Mouse (Mus musculus) cerebellum, adult 8-10 months (tissue): ENCODE data around the gene Acbd3.

Experiments used
- DNase-seq: peaks from one replicate; pipeline ENCODE4 v3.0.0; 2022

Gene Acbd3

DNA sequence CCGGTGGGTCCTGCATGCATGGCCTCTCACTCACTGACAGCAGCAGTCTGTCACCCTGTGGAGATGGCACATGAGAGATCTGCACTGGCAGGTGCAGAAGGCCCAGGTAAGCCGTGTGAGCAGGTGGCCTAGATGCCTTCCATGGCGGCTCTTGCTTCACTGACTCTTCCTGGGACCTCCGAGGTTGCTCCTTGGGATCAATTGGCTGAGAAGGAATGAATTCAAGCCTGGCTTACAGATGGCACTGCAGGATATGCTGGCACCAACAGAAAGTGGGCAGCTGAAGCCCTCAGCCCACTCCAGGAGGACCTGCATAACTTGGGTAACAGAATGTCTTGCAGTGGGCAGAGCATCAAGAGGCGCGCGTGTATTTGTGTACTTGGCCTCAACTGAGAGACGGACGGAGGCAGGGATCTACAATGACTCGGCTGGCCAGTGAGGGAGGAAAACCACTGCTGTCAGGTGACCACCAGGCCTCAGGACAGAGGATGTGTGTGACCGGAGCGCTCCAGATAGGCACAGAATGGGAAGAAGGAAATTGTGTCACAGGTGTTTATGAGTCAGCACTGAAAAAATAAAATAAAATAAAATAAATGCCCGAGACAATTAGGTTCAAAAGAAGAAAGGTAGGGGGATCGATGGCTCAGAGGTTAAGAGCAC lies 66.1 kb downstream of the Acbd3 start:
- no peak for DNase-seq

DNA sequence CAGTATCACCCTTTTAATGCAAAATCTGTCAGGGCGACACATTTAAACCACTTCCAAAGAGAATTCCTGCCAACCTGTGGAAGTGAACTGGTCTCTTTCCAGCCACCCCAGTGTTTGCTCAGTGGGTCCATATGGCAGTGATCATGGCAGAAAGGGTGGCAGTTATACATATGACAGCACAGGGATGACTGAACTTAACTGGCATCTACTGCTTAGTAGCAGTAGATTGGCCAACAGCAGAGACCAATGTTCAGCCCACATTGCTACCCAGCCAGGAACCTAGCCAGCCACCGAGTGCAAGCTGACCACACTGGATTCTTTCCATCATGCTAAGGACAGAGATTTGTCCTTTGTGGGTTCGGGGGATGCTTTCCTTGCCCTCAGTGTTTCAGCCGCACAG lies 67.0 kb downstream of the Acbd3 start:
- DNase-seq: peak; percentile 72

DNA sequence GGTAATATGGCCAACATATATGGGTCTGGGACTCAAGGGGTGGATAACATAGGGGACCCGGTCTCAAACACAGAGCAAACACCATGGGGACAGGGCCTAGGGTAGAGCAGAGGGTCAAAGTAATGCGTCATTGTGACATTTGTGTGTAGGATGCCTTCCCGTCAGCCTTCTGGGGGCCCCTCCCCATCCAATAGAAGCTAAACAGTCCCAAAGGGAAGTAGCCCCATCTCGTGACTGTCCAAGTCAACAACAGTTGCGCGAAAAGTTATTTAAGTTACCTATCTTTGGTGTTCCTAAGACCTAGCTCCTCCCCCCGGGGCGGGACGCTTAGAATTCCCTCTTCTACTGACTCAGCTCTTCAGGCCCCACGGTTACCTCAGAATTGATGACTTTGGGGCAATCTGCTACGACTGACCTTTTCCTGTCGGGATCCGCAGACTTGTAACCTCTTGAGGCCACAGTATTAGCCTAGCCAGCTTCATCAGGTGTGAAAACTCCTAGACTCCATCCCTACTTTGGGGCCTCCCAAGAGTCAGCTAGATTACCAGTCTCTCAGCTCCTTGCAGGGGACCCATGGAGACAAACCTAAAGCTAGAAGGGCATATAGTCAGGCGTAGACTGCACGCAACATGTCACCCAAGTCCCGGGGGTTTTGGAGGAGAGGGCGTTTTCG lies 67.7 kb downstream of the Acbd3 start:
- no peak for DNase-seq

DNA sequence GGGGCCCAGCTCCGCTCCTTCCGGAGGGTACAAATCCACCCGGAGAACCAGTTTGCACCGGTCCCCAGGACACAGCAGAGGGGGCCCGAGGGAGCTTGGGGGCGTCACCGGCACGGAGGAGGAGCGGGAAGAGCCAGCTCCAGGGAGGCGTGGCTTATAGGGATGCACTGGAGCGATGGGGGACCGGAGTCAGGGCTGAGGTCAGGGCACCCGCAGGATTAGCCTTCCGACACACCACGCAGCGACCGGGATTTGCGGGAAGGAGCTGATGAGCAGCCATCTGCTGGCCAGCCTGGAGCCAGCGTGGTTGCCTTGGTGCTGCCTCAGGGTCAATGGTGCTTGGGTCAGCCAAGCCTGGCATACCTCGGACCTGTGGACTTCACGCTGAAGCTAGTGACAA lies 68.3 kb downstream of the Acbd3 start:
- peak; percentile 72 for DNase-seq

DNA sequence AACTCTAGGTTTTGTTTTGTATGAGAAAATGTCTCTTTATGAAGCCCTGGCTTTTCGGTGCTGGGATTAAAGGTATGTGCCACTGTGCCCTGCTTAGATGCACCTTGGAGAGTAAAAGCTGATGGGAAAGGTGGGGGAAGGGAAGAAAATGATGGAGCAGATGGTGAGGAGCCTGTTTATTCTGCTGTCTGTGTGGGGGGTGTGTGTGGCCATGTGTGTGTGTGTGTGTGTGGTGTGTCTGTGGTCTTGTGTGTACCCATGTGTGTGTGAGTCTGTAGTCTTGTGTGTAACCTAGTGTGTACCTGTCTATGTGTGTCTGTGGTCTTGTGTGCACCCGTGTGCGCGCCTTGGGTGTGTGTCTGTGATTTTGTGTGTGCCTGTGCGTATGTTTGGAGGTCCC lies 72.8 kb downstream of the Acbd3 start:
- no peak for DNase-seq

DNA sequence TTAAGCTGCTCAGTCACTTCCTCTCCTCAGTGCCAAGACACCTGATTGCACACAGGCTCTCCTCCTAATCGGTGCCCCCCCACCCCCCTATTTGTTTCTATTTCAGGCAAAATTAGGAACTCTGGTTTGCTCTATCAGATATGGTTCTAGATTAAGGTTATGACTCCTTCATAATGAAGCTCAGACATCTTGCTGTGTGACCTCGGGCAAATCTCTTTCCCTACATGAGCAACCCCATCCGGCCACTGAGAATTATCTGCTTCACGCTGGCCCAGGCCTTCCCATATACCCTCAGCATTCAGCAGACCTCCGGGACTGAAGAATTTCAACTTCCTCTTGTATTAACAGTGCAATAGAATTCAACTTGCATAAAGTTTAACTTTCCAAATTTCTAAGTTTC lies 73.4 kb downstream of the Acbd3 start:
- no peak for DNase-seq

DNA sequence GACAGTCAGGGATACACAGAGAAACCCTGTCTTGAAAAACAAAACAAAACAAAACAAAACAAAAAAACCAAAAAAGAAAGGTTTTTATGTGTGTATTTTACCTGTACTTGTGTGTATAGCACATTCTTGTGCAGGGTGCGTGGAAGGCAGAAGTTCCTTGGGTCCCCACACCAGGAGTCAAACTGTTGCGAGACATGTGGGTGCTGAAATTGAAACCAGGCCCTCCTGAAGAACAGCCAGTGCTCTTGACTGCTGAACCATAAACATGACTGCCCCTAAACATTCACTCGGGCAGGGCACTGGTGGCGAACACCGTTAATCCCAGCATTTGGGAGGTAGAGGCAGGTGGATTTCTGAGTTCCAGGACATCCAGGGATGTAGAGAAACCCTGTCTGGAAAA lies 74.2 kb downstream of the Acbd3 start:
- DNase-seq: no peak

DNA sequence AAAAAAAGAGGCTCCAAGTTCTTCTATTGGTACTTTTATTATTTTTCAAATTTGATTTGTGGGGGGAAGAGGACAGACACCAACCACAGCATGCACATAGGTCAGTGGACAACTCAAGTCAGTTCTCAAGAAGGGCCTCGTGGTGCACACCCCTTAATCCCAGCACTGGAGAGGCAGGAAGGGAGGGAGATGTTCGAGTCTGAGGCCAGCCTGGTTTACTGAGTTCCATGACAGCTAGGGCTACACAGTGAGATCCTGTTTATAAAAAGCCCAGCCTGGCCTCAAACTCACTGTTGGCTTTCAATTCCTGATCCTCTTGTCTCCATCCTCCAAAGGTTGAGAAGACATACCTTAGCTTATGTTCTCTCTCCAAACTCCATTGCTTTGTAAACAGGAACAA lies 75.0 kb downstream of the Acbd3 start:
- no peak for DNase-seq

DNA sequence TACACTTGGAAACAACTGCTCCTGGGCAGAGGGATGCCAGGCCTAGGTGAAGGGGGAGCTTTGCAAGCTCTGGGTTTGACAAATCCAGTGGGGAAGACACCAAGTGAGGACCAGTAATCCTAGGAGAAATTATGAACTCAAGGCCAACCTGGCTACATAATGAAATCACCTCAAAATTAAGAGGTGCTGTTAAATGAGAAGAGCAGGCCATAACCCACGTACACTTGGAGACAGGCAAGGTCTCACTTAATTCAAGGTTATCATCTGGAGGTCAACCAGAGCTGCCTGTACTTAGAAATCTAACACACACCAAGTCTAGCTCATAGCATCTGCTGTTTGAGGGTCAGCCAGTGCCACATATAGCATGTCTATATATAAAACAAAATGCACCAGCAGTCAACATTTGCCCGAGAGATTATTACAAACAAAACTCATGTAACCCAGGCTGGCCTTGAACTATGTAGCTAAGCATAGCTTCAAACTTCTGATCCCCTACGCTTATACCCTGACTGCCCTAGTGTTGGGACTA lies 75.7 kb downstream of the Acbd3 start:
- no peak for DNase-seq
